Mouse (Mus musculus): ENCODE results near the gene Pla2g6. TPM values are rescaled to one million over a fixed set of nuclear protein-coding genes. Genes with fewer than 3 reads are reported as not detected.

Gene Pla2g6
- polyA plus RNA-seq, 1 experiment = 13.0 TPM

DNA sequence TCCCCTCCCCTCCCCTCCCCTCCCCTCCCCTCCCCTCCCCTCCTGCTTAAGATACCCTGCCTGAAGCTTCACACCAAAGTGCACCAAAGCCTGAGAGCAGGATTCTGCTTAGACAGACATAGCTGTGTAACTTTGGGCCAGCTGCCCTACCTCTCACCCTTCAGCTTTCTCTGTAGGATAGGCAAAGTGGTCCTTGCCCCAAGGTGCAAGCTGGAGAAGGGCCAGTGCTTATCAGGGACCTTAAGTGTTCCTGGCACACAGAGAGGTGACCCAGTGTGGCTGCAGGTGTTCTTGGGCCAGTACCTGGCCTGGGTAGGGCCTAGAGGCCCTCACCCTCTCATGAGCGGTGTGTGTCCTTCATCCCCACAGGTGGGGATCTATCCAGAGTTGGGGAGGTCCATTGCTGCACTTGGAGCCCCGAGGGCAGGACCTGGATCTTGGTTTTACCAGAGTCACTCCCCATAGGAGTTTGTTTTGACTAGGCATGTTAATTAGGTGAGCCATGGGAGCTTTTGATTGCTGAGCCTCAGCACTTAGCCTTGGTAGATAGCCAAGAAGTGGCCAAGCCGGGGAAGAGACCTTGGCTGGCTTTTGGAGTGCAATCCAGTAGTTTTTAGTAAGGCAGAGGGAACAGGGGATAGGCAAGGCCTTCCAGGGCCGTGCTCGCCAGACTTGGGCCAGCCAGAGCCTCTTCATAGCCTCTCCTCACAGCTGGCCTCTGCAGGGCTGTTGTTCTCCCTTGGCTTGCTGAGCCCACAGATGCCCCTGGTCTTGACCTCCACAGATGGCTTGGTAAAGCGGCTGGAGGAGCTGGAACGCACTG, 83.9 kb downstream of the Pla2g6 start:
- Histone ChIP-seq H3K4me1 (ENCODE audit: control insufficient read depth, insufficient read depth, low read length) (no peaks in the 10 kb centered on the region), H3K27ac (ENCODE audit: control insufficient read depth, insufficient read depth, low read depth, low read length, poor library complexity) (no peak overlapping the region), H3K4me3 (replicated peaks; ENCODE audit: control insufficient read depth, low read depth, low read length) (no peak overlapping the region)
- WGBS = 88% methylated on average over 7 of the region's 7 CpGs
- TF ChIP-seq POLR2A (IDR thresholded peaks at IDR 0.05; ENCODE audit: borderline replicate concordance, control insufficient read depth, low read depth, low read length) = no peak

DNA sequence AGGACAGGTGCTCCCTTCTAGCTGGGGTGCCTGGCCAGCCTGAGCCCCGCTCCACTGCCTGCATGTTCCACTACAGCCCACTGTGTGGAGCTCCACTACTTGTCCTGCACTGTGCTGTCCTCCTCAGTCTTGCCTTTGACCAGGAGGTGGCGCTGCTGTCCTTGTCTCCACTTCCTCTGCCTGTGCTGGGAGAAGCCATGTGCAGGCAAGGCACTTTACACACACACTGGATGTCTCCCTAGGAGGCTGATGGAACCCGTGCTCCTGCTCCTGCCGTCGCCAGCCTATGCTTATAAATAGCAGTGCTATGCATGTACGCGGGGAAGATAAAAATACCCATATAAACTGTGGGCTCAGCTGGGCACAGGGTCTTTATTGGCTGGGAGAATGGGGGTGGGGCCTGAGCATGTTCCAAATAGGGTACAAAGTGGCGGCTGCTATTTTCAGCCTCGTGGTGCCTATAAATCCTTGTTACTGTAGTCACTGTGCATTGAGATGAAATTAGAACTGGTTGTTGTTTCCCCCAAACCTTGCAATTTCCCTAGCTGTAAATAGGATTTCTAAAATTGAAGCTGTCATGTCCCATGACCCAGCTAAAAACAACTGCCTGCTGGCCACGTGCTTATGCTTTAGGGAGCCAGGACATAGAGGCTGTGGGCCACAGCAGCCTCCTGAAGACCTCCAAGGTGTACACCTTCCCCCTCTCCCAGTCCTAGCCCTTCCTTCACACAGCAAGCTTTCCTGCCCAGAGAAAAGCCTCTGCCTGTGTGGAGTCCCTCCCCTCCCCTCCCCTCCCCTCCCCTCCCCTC, 84.8 kb downstream of the Pla2g6 start:
- H3K4me3 ChIP-seq (replicated peaks; ENCODE audit: control insufficient read depth, low read depth, low read length) = no peak overlapping the region
- H3K27ac ChIP-seq (ENCODE audit: control insufficient read depth, insufficient read depth, low read depth, low read length, poor library complexity) = no peak overlapping the region
- WGBS = 11% methylated on average over 10 of the region's 10 CpGs
- no peak for TF ChIP-seq POLR2A (IDR thresholded peaks at IDR 0.05; ENCODE audit: borderline replicate concordance, control insufficient read depth, low read depth, low read length)
- peak; percentile 100 for TF ChIP-seq CTCF (IDR thresholded peaks at IDR 0.05; ENCODE audit: control insufficient read depth, insufficient read depth, low read length)
- no peaks in the 10 kb centered on the region for H3K4me1 ChIP-seq (ENCODE audit: control insufficient read depth, insufficient read depth, low read length)

DNA sequence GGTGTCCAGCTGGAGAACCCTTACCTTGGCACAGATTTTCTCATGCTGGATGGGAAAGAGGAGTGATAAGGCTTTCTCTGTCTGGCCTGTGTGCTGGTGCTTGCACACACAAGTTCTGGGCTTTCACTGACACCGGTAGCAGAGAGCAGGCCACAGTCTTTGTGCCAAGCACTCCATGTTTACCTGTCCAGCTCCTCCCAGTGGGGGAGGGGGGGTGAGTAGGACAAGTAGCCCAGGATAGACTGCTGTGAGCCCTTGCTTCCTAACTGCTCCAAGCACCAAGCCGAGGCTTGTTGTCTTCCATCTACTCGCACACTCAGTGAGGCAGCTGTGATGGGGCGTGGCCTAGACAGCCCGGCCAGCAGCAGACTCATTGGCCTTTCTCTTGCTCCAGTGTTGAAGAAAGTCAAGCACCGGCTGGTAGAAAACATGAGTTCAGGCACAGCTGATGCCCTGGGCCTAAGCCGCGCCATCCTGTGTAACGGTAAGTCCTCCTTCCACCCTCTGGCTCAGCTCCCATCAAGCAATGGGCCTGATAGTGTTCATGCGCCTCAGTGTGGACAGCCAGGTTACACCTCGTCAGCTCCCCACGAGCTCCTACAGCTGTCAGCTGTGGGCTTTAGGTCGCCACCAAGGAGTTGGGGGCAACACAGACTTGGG, 85.5 kb downstream of the Pla2g6 start:
- H3K27ac ChIP-seq (ENCODE audit: control insufficient read depth, insufficient read depth, low read depth, low read length, poor library complexity) = no peak overlapping the region
- H3K4me3 ChIP-seq (replicated peaks; ENCODE audit: control insufficient read depth, low read depth, low read length) = no peak overlapping the region
- 73% methylated on average over 13 of the region's 13 CpGs for WGBS
- no peaks in the 10 kb centered on the region for H3K4me1 ChIP-seq (ENCODE audit: control insufficient read depth, insufficient read depth, low read length)
- no peak for TF ChIP-seq POLR2A (IDR thresholded peaks at IDR 0.05; ENCODE audit: borderline replicate concordance, control insufficient read depth, low read depth, low read length)
- TF ChIP-seq CTCF (IDR thresholded peaks at IDR 0.05; ENCODE audit: control insufficient read depth, insufficient read depth, low read length) = no peak

DNA sequence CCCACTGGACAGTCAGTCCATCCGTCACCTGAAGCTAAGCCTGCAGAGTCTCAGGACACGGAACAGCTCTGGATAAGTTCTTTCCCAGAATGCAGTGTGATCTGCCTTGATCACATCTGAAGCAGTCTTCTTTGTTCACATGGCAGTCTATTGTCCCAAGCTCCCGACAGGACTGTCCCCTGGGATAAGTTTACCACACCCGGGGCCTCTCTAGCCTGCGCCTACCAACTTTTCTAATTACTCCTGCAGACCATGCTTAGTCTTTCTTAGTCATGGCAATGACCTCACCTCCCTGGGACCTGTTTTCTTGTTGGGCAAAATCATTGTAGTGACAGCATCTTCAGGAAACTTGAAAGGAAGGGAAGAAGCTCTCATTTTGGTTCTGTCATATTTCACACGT, 90.2 kb downstream of the Pla2g6 start:
- H3K27ac ChIP-seq (ENCODE audit: control insufficient read depth, insufficient read depth, low read depth, low read length, poor library complexity) = no peak overlapping the region
- no peak for TF ChIP-seq CTCF (IDR thresholded peaks at IDR 0.05; ENCODE audit: control insufficient read depth, insufficient read depth, low read length)
- no peak for TF ChIP-seq POLR2A (IDR thresholded peaks at IDR 0.05; ENCODE audit: borderline replicate concordance, control insufficient read depth, low read depth, low read length)
- WGBS = 89% methylated on average over 6 of the region's 6 CpGs

More for the DNA sequence above, 90.2 kb downstream of the Pla2g6 start:
- H3K4me1 ChIP-seq (ENCODE audit: control insufficient read depth, insufficient read depth, low read length) = no peaks in the 10 kb centered on the region
- no peak overlapping the region for H3K4me3 ChIP-seq (replicated peaks; ENCODE audit: control insufficient read depth, low read depth, low read length)

Other genes with a start within 250 kb of the Pla2g6 start
- 4.8 and 20.7 TPM in 2 replicates for gene Micall1, start 219.5 kb downstream of the Pla2g6 start, polyA plus RNA-seq (2011; ENCODE audit: insufficient read depth, insufficient read length, low replicate concordance, missing spikeins)
- 72.8 and 74.0 TPM in 2 replicates for gene Polr2f, start 187.4 kb downstream of the Pla2g6 start, polyA plus RNA-seq (2011; ENCODE audit: insufficient read depth, insufficient read length, low replicate concordance, missing spikeins)
- gene 1700088E04Rik, start 187.1 kb downstream of the Pla2g6 start, polyA plus RNA-seq (2011; ENCODE audit: insufficient read depth, insufficient read length, low replicate concordance, missing spikeins) = not detected in 2 replicates
- not detected in 2 replicates for gene Sox10, start 163.2 kb downstream of the Pla2g6 start, polyA plus RNA-seq (2011; ENCODE audit: insufficient read depth, insufficient read length, low replicate concordance, missing spikeins)
- 6.2 and 13.6 TPM in 2 replicates for gene Pick1, start 99.2 kb downstream of the Pla2g6 start, polyA plus RNA-seq (2011; ENCODE audit: insufficient read depth, insufficient read length, low replicate concordance, missing spikeins)
- not detected in 2 replicates for gene Gm49486, start 99.0 kb downstream of the Pla2g6 start, polyA plus RNA-seq (2011; ENCODE audit: insufficient read depth, insufficient read length, low replicate concordance, missing spikeins)
- gene Slc16a8, start 73.6 kb downstream of the Pla2g6 start, polyA plus RNA-seq (2011; ENCODE audit: insufficient read depth, insufficient read length, low replicate concordance, missing spikeins) = not detected in 2 replicates
- not detected in 2 replicates for gene Baiap2l2, start 42.9 kb downstream of the Pla2g6 start, polyA plus RNA-seq (2011; ENCODE audit: insufficient read depth, insufficient read length, low replicate concordance, missing spikeins)
- gene Maff, start 18.2 kb upstream of the Pla2g6 start, polyA plus RNA-seq (2011; ENCODE audit: insufficient read depth, insufficient read length, low replicate concordance, missing spikeins) = 0.50 and 3.6 TPM in 2 replicates
- 4.9 and 19.1 TPM in 2 replicates for gene Tmem184b, start 75.2 kb upstream of the Pla2g6 start, polyA plus RNA-seq (2011; ENCODE audit: insufficient read depth, insufficient read length, low replicate concordance, missing spikeins)
- gene Csnk1e, start 127.2 kb upstream of the Pla2g6 start, polyA plus RNA-seq (2011; ENCODE audit: insufficient read depth, insufficient read length, low replicate concordance, missing spikeins) = 12.3 and 34.2 TPM in 2 replicates
- gene Kcnj4, start 176.9 kb upstream of the Pla2g6 start, polyA plus RNA-seq (2011; ENCODE audit: insufficient read depth, insufficient read length, low replicate concordance, missing spikeins) = 2.1 TPM in 1 of 2 replicates, not detected in the other
- 1.1 and 8.2 TPM in 2 replicates for gene Kdelr3, start 188.0 kb upstream of the Pla2g6 start, polyA plus RNA-seq (2011; ENCODE audit: insufficient read depth, insufficient read length, low replicate concordance, missing spikeins)
- 96.6 and 126 TPM in 2 replicates for gene Ddx17, start 218.4 kb upstream of the Pla2g6 start, polyA plus RNA-seq (2011; ENCODE audit: insufficient read depth, insufficient read length, low replicate concordance, missing spikeins)